Comparison of ENCODE assay signal across 1 mouse cellular context in genomic region chr7:19051161-19051560, GRCm38 (mm10).
TF ChIP-seq lines count a peak whose summit lies in the region.

No protein-coding gene starts in this region.

TF ChIP-seq in MEL, 35 proteins besides CTCF, POLR2A, EP300 and RAD21 (continued from another document):
- no peak for TF ChIP-seq NRF1 (IDR thresholded peaks at IDR 0.05; ENCODE audit: insufficient read depth, low read depth, low read length, poor library complexity, severe bottlenecking)
